Mouse (Mus musculus): ENCODE data around the gene 9930022D16Rik.

Gene 9930022D16Rik

GRCm38 (mm10) chr11:109416709-109417420, 3.1 kb downstream of the 9930022D16Rik start:
- DNase-seq (ENCODE audit: extremely low read depth, insufficient read length, low spot score) = no peak

DNA sequence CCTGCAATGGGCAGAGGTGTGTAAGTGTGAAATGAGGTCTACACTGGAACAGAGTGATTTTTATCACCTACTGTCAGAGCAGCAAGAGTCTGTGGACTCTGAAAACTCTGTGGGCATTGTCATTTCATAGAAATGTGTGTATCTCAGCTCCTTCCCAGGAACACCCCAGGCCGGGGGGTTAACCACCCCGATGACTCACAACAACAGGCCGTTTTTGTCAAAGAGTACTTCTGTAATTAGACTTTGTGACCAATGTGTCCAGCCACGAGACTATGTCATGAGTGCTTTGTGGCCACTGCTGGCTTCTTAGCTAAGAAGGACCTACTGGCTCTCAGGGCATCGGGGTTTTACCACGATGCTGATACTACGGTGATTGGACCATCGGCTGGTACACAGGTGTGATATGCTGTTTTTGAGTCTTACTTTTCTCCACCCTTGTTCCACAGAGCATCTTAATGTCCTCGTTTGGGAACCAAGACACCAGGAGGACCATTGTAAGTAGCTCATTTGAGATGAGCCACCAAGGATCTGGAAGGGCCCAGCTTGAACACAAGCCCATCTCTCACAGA, 3.8 kb downstream of the 9930022D16Rik start:
- DNase-seq (ENCODE audit: extremely low read depth, insufficient read length, low spot score) = no peak

DNA sequence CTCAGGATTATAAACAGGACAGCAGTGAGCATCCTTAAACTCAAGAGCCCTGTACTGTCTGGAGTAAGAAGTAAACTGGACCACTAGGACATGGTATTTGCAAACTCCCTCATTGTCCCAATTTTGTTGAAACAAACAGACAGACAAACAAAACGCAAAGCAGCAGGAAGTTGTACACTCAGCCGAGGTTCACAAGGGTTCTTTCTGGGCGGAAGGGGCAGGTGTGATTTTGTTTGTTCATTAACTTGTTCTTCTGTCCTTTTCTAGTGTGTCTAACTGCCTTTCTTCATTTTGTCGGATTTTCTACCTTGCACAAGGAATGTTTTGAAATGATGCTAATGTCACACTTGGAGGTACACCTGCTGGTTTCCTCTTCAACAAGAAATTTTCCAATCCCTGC, 5.7 kb downstream of the 9930022D16Rik start:
- DNase-seq (ENCODE audit: extremely low read depth, insufficient read length, low spot score) = no peak

DNA sequence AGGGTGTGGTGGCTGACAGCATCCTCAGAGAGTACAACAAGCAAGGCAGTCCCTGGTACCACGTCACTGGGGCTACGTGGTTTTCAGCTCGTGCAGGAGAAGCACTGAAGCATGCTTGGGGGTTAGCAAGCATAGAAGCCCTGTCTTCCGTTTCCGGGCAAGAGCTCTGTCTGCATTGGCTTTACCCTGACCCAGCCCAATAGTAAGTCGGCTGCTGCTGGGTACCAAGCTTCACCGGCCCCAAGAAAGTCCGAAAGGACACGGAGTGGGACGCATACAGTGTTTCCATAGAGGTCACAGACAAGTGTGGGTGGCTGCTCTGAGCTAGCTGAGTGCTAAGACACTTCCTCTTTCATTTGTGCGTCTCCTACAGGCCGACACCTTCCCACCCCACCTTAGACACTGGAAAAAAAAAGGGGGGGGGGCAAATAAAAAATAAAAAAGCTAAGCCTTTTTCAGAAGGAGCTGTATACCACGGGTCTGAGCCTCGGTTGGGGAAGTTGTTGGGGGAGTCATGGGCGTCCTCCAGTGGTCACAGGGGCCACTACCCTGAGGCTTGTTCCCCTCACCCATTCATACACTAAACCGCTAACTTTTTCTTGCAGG, 6.3 kb downstream of the 9930022D16Rik start:
- no peak for DNase-seq (ENCODE audit: extremely low read depth, insufficient read length, low spot score)

- no peak for DNase-seq (ENCODE audit: extremely low read depth, insufficient read length, low spot score)
Measured at GRCm38 (mm10) chr11:109420567-109420962, 6.8 kb downstream of the 9930022D16Rik start.

- no peak for DNase-seq (ENCODE audit: extremely low read depth, insufficient read length, low spot score)
Measured at GRCm38 (mm10) chr11:109421205-109421604, 7.5 kb downstream of the 9930022D16Rik start.

GRCm38 (mm10) chr11:109422263-109422662, 8.5 kb downstream of the 9930022D16Rik start:
- no peak for DNase-seq (ENCODE audit: extremely low read depth, insufficient read length, low spot score)

- no peak for DNase-seq (ENCODE audit: extremely low read depth, insufficient read length, low spot score)
Measured at GRCm38 (mm10) chr11:109423294-109423693, 9.6 kb downstream of the 9930022D16Rik start.

- DNase-seq (ENCODE audit: extremely low read depth, insufficient read length, low spot score) = peak; percentile 100
Measured at GRCm38 (mm10) chr11:109425392-109426271, 11.9 kb downstream of the 9930022D16Rik start, which contains the start of gene Amz2. Amz2 (plus strand) TSS chr11:109425946.

DNA sequence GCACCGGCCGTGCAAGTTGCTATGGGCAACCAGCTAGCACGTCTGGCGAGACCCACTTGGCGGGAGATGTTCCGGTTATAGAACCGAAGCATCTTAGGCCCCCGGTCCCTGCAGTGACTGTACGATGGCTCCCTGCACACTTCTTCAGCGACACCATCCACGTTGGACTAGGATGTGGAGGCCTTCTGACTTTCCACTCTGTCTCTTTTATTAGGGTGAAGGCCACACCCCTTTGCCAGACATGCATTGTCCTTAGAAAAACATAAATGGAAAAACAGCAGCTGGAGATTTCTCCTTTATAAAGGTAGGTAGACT, 12.5 kb downstream of the 9930022D16Rik start:
- no peak for DNase-seq (ENCODE audit: extremely low read depth, insufficient read length, low spot score)

- DNase-seq (ENCODE audit: extremely low read depth, insufficient read length, low spot score) = no peak
Measured at GRCm38 (mm10) chr11:109427353-109427752, 13.6 kb downstream of the 9930022D16Rik start.

GRCm38 (mm10) chr11:109434233-109434798, 20.6 kb downstream of the 9930022D16Rik start:
- DNase-seq (ENCODE audit: extremely low read depth, insufficient read length, low spot score) = no peak

GRCm38 (mm10) chr11:109436889-109437288, 23.2 kb downstream of the 9930022D16Rik start:
- DNase-seq (ENCODE audit: extremely low read depth, insufficient read length, low spot score) = no peak

GRCm38 (mm10) chr11:109439209-109439608, 25.5 kb downstream of the 9930022D16Rik start:
- DNase-seq (ENCODE audit: extremely low read depth, insufficient read length, low spot score) = no peak

DNA sequence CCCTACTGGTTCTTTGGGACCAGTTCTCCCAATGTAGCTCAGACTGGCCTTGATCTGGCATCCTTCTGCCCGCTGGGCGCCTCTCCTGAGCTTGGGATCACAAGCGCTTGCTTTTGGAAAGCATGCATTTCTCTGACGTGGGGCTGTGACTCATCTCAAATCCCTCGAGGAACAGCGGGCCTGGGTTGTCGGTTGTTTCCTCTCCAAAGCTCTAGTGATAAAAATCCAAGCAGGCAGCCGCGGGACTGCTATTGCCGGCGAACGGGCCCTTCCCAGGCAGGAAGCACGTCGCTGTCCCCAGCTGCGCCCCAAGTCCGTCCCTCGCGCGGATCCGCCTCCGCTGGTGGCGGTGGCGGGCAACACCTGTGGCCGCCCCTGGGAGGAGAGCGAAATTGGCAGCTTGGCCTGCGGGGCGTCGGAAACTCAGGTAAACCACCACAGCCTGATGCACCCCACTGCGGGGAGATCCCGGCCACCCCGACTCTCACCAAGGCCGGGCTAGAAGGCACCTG, 26.2 kb downstream of the 9930022D16Rik start:
- peak; percentile 86 for DNase-seq (ENCODE audit: extremely low read depth, insufficient read length, low spot score)

- DNase-seq (ENCODE audit: extremely low read depth, insufficient read length, low spot score) = no peak
Measured at GRCm38 (mm10) chr11:109440641-109441040, 26.9 kb downstream of the 9930022D16Rik start.

- no peak for DNase-seq (ENCODE audit: extremely low read depth, insufficient read length, low spot score)
Measured at GRCm38 (mm10) chr11:109441119-109441518, 27.4 kb downstream of the 9930022D16Rik start.

DNA sequence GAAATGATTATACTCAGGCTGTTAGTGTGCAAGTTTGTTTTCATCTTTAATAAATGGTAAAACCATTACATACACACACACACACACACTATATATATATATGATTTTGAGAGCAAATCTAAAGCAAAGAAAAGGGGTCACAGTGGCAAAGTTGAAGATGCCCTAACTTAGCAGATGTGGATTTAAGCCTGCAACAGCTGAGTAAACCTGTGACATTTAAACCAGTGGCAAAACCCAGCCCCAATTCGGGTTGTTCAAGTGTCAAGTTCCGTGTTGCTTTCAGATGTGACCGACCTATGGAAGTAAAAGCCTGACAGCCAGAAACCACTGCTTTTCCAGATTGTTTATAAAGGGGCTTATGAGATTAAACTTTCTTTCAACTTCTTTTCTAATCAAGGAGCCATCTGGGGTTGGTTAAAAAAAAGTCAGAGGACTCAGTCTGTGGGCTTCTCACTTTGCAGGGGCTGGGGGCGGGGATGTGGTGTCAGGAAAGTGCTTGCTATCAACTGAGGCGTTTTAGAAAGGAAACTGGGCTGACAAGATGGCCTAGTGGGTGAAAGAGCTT, 28.5 kb downstream of the 9930022D16Rik start:
- DNase-seq (ENCODE audit: extremely low read depth, insufficient read length, low spot score) = no peak

GRCm38 (mm10) chr11:109443468-109444263, 29.9 kb downstream of the 9930022D16Rik start:
- no peak for DNase-seq (ENCODE audit: extremely low read depth, insufficient read length, low spot score)

Data from 3134 (cell line).